Mouse (Mus musculus): ENCODE data around the gene Gdpd3. TPM values are rescaled to one million over a fixed set of nuclear protein-coding genes. Genes with fewer than 3 reads are reported as not detected.
"Not testable (repeated sequence)": the region's sequence is repeated elsewhere in the genome, so short reads cannot be mapped to it uniquely, and the experiment has no call there.

The Gdpd3 gene
- total RNA-seq, 4 experiments from 2014 or later: 1.3 to 2.2 (median 1.8) TPM

DNA sequence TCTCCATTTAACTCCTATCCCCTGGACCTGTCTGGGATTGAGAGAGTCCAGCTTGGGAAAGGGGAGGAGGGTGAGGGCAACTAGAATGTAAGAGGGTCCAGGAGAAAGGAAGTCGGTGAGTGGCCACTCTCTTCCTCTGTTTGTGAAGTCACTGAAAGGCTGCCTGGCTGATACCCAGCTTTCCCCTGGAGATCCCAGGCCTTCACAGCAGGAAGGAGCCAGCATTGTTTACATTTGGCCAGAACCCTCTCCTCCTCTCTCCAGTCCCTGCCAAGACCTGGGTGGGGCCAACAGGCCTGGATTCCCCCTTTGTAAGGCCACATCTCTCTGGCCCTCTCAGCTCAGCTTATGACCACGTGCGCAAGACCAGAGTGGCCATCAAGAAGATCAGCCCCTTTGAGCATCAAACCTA is 5.7 kb upstream of the Gdpd3 start:
- peak; percentile 88 for DNase-seq (ENCODE audit: low spot score)

GRCm38 (mm10) chr7:126760956-126761355 is 5.2 kb upstream of the Gdpd3 start:
- DNase-seq (ENCODE audit: low spot score): no peak

DNA sequence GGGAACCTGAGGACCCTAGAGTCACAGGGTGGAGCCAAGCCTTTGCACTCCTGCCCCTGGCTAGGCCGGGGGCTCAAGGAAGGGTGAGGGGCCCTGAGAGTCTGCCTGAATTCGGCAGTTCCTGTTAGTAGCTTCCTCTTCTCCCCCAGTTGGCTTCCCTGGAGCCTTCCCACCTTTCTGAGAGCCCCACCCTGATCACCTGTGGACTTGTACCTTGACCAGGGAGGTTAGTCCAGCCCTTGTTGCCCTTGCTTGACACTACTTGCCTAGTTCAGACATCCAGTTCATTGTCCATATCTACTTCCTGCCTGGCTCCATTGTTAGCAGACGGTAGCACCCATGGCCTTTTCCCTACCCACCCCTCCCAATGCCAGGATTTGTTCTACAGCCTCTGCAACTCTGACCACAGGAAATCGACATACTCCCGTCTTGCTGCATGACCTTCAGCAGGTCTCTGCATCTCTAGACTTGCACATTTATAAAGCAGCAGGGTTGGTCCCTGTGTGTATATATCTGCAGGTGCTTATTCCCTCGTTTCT is 4.5 kb upstream of the Gdpd3 start:
- DNase-seq (ENCODE audit: low spot score): no peak

- no peak for DNase-seq (ENCODE audit: low spot score)
These were observed 3.6 kb upstream of the Gdpd3 start for GRCm38 (mm10) chr7:126762471-126763008.

- DNase-seq (ENCODE audit: low spot score): no peak
These were observed 594 bp upstream of the Gdpd3 start for GRCm38 (mm10) chr7:126765540-126765939.

GRCm38 (mm10) chr7:126767001-126767400 is 867 bp downstream of the Gdpd3 start:
- DNase-seq (ENCODE audit: low spot score): no peak

DNA sequence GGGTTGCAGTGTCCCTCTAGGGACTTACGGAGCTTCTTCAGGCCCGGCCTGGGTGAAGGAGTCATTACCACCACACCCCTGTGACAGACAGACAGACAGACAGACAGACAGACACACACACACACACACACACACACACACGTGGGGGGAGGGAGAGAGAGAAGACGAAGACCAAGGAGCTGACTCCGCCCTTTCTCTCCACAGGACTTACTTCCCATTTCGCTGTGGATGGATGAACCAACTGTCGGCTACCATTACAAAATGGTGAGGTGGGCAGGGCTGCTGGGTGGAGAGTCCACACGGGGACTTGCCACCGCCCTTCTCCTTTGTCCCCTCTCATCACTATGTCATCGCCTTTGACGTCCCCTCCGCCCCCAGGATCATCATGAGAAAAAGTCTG is 4.7 kb downstream of the Gdpd3 start:
- DNase-seq (ENCODE audit: low spot score): no peak

- DNase-seq (ENCODE audit: low spot score): no peak
These were observed 7.2 kb downstream of the Gdpd3 start for GRCm38 (mm10) chr7:126773351-126773750.

DNA sequence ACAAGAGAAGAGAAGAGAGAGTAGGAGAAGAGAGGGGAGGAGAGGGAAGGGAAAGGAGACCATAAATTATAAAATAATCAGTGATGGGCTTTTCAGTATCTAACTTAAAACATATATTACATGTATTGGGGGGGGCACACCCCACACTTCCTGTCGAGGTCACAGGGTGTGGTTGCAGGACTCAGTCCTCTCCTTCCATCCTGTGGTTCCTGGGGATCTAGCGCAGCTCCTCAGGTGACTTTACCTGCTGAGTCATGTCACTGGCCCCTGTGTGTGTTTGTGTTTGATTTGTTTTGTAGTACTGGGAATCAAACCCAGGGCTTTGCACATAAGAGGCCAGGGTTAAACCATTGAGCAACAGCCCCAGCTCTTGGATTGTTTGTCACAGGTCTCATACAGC is 8.3 kb downstream of the Gdpd3 start:
- DNase-seq (ENCODE audit: low spot score): no peak

DNA sequence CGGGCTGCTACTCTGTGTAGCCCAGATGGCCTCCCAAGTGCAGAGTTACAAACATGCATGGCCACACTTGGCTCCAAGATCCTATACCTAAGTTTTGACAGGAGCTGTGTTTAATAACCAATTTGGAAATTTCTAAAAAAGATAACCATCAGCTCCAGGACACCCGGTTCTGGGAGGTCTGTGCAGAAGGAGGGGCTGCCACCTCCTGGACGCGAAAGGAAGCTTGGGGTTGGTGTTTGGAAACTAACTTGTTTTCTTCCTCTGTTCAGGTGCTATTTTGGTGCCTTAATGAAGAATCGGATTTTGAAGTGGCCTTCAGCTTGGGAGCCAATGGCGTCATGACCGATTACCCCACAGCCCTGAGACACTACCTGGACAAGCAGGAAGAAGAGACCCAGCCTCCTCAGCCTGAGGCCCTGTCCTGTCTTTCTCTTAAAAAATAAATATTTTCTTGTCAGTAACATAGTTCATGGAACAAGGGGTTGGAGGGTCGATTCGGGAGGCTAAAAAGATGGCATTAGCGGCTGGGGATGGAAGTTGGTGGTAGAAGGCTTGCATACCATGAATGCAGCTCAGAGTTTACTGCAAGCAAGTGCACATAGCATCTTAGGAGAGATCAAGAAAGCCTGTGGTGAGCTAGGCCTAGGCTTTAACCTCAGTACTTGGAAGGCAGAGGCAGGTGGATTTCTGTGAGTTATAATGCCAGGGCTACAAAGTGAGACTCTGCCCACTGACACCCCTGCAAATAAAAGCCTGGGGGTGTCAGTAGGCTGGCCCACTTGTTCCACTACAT is 9.2 kb downstream of the Gdpd3 start:
- no peak for DNase-seq (ENCODE audit: low spot score)

DNA sequence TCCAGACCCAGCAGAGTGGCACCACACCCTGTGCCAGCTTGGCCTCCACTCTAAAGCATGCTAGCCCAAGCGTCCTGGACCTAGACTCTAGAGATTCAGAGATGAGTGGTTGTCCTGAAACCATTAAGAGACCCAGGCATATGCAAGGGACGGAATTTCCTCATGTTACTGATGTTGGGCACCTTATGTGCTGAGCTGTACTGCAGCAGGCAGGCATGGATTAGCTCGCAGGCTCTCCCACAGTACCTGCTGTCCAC is 9.8 kb downstream of the Gdpd3 start:
- no peak for DNase-seq (ENCODE audit: low spot score)

- DNase-seq (ENCODE audit: low spot score): peak; percentile 94
These were observed 10.5 kb downstream of the Gdpd3 start, which contains the start of gene Ypel3 for GRCm38 (mm10) chr7:126776598-126777057. Gene Ypel3, plus strand, starts transcription at chr7:126776955.

DNA sequence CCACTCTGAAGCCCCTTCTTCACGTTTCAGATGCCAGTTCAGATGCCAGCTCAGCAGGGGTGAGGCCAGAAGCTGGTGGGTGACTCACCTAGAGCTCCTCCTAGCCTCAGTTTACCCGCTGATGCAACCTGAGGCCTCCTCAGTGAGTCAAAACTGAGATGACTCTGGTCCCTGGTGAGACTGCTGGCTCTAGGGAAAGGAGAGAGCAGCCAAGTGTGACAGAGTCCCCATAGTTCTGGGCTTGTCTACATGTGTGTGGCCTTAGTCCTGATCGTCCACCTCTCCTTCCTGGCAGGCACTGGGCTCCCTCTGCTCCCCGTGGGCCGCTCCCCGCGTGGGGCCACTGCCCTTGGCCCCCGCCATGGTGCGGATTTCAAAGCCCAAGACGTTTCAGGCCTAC is 11.3 kb downstream of the Gdpd3 start:
- no peak for DNase-seq (ENCODE audit: low spot score)

DNA sequence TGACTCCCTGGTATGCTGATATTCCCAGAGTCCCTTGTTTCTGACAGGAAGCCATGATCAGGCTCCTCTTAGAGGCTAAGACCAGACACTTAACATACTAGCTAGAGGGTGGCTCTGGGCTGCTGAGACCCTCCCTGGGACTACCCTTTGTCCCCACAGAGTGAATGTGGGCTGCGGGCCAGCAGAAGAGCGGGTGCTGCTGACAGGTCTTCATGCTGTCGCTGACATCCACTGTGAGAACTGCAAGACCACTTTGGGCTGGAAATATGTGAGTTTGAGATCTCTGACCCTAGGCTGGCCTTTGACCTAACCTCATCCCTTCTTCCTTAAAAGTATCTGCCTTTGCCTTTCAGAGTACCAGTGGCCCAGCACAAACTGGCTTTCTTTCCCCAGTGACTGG is 12.0 kb downstream of the Gdpd3 start:
- no peak for DNase-seq (ENCODE audit: low spot score)

- not testable (repeated sequence) for DNase-seq (ENCODE audit: low spot score)
These were observed 13.0 kb downstream of the Gdpd3 start for GRCm38 (mm10) chr7:126779101-126779500.

- DNase-seq (ENCODE audit: low spot score): peak; percentile 79
These were observed 14.1 kb downstream of the Gdpd3 start for GRCm38 (mm10) chr7:126779983-126780970.

GRCm38 (mm10) chr7:126780971-126781635 is 15.0 kb downstream of the Gdpd3 start, which contains the start of gene Tbx6:
Gene Tbx6, plus strand, starts transcription at chr7:126781483.
- no peak for DNase-seq (ENCODE audit: low spot score)

GRCm38 (mm10) chr7:126781661-126782370 is 15.7 kb downstream of the Gdpd3 start:
- no peak for DNase-seq (ENCODE audit: low spot score)

DNA sequence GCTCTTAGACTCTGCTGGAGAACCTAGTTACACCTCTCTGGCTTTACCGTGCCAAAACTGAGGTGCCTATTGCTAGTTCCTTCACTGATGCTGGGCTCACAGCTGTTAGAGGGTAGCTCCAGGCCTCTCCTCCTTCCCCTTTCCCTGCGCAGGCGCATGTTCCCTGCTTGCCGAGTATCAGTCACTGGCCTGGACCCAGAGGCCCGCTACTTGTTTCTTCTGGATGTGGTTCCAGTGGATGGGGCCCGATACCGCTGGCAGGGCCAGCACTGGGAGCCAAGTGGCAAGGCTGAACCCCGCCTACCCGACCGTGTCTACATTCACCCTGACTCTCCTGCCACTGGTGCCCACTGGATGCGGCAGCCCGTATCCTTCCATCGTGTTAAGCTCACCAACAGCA is 16.6 kb downstream of the Gdpd3 start:
- DNase-seq (ENCODE audit: low spot score): no peak

- DNase-seq (ENCODE audit: low spot score): no peak
These were observed 18.3 kb downstream of the Gdpd3 start for GRCm38 (mm10) chr7:126784469-126784868.

- DNase-seq (ENCODE audit: low spot score): no peak
These were observed 18.9 kb downstream of the Gdpd3 start for GRCm38 (mm10) chr7:126785056-126785455.

Data from heart, adult 8-10 months (tissue).